Mouse (Mus musculus) common myeloid progenitor, adult 5-6 weeks (primary cell): ENCODE measurements around the gene Ppm1a. TPM values are rescaled to one million over a fixed set of nuclear protein-coding genes. Genes with fewer than 3 reads are reported as not detected.

ENCODE experiments used
- ATAC-seq: replicated peaks from 2 replicates; pipeline ENCODE4 v1.8.0; 2016; ENCODE audit warnings: low read depth, mild to moderate bottlenecking, moderate TSS enrichment, inconsistent platforms; ENCODE audit not compliant: poor library complexity, severe bottlenecking
- total RNA-seq: library from RNA; stranded (forward); fragments of 200-1000, 187-1606 nt; gene quantifications from 2 replicates; pipeline ENCODE4 v1.2.3, GENCODE M21; 2017

Gene Ppm1a
- 99.2 and 105 TPM in 2 replicates for total RNA-seq

DNA sequence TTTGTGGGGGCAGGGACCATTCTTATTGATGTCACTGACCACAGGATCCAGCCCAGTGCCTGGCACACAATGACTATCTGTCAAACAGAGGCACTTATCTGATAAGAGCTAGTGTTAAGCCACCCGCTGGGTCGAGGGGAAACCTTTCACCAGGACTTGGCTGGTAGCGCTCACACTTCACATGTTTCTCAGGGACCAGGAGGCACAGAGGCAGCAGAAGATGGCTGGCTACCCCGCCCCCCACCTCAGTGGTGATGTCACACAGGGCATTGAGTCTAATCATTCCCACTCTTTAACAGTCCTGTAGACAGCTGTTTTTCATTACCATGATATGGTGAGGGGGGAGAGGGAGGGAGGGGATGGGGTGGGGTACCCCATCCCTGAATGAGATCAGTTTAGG lies at the start of gene Ppm1a:
Gene Ppm1a, plus strand, starts transcription at position 370 of the 400 bp plus-strand sequence.
- no peak for ATAC-seq

- ATAC-seq = no peak
Observed at GRCm38 (mm10) chr12:72709981-72710380, 47.3 kb upstream of the Ppm1a start.

GRCm38 (mm10) chr12:72714896-72715295 lies 42.4 kb upstream of the Ppm1a start:
- no peak for ATAC-seq

DNA sequence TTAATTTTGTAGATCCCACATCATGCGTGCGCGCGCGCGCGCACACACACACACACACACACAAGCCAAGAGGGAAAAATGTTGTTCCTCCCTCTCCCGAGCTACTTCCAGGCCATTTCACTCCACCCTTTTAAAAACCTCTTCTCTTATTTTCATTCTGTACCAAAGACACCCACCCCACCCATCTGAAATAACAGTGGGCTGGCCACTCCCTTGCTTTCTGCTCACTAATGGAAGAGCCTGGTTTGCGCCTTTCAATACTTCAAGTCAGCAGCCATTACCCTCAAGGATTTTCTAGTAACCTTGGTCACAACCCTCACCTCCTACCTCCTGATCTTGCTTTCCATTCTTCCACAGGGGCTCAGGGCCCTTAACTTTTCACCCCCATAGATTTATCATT lies 41.4 kb upstream of the Ppm1a start:
- ATAC-seq = no peak

- no peak for ATAC-seq
Observed at GRCm38 (mm10) chr12:72719046-72719445, 38.2 kb upstream of the Ppm1a start.

- no peak for ATAC-seq
Observed at GRCm38 (mm10) chr12:72719452-72720087, 37.7 kb upstream of the Ppm1a start.

- no peak for ATAC-seq
Observed at GRCm38 (mm10) chr12:72721710-72722109, 35.5 kb upstream of the Ppm1a start.

- no peak for ATAC-seq
Observed at GRCm38 (mm10) chr12:72723965-72724364, 33.3 kb upstream of the Ppm1a start.

GRCm38 (mm10) chr12:72727021-72727420 lies 30.2 kb upstream of the Ppm1a start:
- no peak for ATAC-seq

DNA sequence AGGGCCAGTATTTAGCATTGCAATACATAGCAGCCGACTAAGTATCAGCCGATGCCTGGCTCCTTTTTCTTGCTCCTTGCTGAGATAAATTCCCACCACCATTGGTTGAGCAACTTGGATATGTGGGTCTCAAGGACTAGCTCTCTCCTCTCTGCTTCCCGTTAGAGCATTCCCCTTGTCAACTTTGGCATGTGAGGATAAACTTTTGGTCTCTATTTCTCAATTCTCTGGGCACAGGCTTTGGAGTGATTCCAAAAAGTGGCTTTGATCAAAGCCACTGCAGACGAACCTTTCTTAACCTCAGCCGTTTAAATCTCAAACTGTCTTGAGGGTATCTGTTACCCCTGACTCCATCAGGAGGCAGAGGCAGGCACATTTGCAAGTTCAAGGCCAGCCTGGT lies 29.6 kb upstream of the Ppm1a start:
- no peak for ATAC-seq

DNA sequence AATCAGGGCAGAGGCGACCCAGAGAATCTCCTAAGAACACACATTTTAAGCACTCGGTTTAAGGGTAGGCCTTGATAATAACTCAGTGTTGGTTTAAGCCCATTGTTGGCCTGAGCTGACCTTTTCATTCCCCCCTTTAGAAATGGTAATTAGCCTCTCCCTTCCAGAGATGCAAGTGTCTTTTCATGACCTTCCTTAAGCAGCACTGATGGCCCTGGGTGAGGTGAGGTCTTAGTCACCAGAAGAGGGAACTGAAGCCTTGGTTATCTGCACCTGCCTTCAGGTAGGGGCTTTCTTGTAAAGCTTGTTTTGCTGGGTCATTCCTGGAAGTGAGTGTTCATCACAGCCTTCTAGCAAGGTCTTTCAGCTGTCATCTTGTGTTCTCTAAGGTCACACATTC lies 23.1 kb upstream of the Ppm1a start:
- ATAC-seq = no peak

- no peak for ATAC-seq
Observed at GRCm38 (mm10) chr12:72741176-72741575, 16.1 kb upstream of the Ppm1a start.

DNA sequence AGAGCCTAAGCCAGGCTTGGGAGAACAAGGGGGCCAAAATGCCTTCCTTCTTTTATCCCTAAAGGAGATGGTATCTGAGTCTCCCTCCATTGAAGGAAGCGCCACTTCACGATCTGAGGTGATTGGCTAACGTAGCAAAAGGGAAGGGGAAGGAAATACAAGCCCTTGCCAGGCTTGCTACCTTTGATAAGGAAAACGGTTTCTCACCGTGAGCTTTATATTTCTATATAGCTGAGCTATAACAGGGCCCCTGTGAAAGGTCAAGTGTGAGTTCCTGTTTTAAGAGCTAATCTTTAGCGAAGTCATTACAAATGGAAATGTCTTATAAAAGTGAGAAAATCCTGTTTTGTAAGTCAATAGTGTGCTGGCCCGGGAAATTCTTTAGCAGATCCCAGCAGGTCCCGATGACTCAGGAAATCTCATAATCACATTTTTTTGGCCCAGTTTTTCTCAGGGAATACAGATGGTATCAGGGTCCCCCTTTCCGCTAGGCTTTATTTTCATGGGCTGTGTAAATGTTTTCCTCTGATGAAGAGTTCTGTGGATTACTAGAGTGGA lies 12.4 kb upstream of the Ppm1a start:
- ATAC-seq = peak; percentile 62

- no peak for ATAC-seq
Observed at GRCm38 (mm10) chr12:72745486-72745885, 11.8 kb upstream of the Ppm1a start.

DNA sequence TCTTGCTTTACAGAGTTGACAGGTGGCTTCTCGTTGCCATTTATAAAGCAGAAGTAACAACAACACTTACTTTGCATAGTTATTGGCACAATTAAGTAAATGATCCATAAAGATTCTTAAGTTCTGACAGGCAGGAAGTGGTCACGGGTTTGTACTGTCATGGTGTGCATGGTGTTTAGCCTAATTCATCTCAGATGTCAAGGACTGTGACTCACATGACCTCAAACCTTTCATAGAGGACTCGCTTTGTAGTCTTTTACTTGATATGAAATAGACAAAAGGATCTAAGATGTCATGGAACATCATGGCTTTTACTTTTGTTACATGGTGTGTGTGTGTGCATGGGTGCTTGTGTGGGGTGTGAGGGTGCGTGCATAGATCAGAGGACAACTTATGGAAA lies 8.9 kb upstream of the Ppm1a start:
- peak; percentile 47 for ATAC-seq

GRCm38 (mm10) chr12:72748841-72749240 lies 8.4 kb upstream of the Ppm1a start:
- no peak for ATAC-seq

DNA sequence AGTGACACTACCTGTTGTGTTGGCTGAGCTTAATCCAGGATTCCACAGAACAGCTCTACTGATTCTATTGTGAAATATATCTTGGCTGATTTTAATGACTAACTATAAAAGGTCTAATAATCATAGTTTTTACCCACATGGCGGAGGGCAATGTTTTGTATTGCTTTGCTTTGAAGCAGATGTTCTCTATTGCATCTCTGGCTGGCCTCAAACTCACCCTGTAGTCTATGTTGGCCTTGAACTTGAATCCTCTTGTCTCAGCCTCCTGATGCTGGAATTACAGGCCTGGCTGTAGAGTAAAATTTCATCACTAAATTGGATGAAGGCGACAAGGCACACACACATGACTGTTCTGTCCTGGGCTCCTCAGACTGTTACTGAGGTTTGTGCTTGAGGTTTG lies 7.8 kb upstream of the Ppm1a start:
- no peak for ATAC-seq

DNA sequence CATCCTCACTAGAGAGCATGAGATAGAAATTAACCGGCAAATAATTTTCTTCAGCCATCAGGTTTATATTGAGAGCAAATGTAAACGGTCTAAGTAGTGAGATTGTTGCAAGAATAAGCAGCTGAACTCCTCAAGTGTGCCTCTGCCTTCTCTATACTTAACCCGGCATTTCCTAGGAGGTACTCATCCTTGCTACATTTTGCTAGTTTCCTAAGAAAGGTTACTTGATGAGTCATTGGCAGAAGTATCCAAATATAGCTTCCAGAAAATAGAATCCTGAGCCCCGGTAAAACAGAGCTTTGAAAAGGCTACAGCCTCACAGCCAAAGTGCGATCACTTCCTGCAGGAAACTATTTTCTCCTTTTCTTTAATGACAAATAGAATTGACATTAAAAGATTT lies 7.2 kb upstream of the Ppm1a start:
- no peak for ATAC-seq

DNA sequence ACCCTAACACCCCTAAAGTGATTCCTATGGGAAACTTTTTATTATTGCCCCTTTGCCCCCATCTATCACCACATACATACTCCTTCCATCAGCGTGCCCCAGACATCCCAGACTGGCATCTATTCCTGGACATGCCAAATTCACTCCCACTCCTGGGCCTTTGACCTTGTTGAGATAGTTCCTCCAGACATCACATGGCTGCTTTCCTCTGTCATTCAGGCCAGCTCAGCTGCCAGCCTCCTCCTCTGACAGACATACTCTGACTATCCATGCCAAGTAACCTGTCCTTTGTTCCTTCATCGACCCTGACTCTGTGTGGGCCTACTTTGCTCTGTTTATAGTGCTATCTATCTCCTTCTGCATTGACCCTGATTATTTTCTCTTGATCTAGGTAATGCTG lies 6.6 kb upstream of the Ppm1a start:
- no peak for ATAC-seq

DNA sequence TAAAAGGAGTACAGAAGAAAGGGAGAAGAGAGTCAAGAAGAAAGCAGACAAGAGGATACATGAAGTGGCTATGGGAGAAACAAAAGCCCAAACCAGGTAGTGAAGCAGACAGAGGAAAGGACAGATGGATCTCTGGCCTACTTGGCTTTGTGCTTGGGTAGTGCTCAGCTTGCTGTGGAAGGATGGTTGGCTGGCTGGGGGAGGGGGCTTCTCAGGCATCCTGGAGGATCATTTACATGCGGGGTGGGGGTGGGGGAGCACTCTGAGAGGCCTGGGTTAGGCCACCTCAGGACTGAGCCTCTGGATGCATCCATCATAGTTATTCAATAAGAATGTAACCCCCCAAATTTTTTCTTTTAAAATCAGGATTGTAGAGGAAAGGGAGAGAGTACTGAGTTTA lies 341 bp downstream of the Ppm1a start:
- no peak for ATAC-seq

- ATAC-seq = no peak
Observed at GRCm38 (mm10) chr12:72759956-72760355, 2.7 kb downstream of the Ppm1a start.
